Mouse (Mus musculus) B cell, adult 67 days (primary cell): Measurements from ENCODE around the gene Guk1. TPM values are rescaled to one million over a fixed set of nuclear protein-coding genes. Genes with fewer than 3 reads are reported as not detected.

Experiments
- total RNA-seq, 2 experiments: library from RNA; stranded (reverse); gene quantifications; 4 replicates each; pipeline ENCODE4 v1.2.4; 2023

Guk1 gene
- total RNA-seq = 10 to 100 TPM; 30.7 to 37.2 TPM

DNA sequence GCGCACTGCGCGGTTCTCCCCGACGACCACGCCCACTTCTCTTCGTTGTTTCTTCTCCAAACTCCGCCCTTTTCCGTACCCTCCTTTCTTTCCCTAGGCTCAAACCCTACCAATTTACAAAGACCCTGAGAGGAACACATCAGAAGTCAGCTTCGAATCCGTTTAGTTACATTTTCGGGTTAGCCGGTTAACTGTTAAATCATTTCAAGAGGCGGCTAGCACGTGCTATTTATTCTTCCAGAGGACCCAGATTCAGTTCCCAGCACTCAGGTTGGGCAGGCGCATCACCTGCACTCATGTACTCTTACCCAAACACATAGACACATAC is at the start of gene Guk1:
Gene Guk1 (minus strand): TSS at position 154 of the 328 bp plus-strand sequence.

DNA sequence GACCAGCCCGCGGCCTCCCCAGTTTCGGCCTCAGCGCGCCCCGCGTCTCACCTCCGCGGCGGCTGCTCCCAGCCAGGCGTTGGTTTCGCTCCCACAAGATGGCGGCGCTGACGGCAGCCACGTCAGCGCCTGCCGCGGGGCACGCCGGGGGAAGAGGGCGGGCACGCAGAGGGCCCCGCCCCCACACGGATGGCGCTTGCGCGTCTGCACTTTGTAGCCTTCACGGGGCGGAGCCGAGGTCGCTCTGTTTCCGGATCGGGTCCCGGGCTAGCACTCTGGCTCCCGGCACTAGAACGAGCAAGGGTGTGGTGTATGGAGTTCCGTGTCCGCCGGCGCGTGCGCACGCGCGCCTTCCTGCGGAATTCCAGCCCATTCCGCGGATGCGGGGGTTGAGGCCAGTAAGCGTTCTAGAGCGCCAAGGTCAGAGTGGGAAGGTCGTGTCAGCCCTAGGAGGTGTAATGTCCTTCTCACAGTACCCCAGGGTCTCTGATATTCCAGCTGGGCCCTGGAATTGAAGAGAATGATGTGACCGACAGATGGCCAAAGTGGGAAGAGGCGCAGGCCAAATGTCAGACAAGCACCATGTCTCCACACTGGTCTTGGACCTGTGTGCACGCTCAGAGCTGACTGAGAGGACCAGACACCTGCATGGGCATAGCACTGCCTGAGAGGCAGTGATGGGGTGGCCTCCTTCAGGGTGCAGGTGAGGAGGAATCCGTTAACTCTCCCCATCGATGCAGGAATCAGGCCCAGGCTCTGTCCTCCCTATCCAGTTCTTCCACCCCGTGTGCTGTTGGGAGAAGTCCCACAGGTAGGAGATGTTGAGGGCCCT is 36.3 kb upstream of the Guk1 start, which contains the start of gene Arf1:
Gene Arf1 (minus strand): TSS at position 149 of the 832 bp plus-strand sequence.

DNA sequence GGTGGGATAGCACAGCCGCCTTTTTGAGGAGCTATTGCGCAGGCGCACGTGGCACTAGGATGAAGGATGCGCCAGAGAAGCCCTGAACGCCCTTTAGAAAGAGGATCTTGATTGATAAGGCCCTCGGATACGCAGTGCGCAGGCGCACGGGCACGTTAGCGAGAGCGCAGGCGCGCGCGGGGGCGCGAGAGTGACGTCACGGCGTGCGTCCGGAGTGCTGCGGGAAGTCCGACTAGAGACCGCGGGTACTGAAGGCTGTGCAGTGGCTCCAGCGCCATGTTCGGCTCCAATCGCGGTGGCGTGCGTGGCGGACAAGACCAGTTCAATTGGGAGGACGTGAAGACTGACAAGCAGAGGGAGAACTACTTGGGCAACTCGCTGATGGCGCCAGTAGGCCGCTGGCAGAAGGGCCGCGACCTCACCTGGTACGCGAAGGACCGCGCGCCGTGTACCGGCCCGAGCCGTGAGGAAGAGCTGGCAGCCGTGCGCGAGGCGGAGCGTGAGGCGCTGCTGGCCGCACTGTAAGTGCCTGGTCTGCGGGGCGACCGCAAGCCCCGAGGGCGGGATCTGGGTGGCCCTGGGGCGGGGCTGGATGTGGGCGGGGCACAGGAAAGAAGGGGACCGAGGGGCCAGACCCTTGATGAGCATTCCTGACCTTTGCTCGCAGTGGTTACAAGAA is 16.3 kb upstream of the Guk1 start, which contains the start of gene 2310033P09Rik:
Gene 2310033P09Rik (plus strand): TSS at position 169 of the 679 bp plus-strand sequence.

DNA sequence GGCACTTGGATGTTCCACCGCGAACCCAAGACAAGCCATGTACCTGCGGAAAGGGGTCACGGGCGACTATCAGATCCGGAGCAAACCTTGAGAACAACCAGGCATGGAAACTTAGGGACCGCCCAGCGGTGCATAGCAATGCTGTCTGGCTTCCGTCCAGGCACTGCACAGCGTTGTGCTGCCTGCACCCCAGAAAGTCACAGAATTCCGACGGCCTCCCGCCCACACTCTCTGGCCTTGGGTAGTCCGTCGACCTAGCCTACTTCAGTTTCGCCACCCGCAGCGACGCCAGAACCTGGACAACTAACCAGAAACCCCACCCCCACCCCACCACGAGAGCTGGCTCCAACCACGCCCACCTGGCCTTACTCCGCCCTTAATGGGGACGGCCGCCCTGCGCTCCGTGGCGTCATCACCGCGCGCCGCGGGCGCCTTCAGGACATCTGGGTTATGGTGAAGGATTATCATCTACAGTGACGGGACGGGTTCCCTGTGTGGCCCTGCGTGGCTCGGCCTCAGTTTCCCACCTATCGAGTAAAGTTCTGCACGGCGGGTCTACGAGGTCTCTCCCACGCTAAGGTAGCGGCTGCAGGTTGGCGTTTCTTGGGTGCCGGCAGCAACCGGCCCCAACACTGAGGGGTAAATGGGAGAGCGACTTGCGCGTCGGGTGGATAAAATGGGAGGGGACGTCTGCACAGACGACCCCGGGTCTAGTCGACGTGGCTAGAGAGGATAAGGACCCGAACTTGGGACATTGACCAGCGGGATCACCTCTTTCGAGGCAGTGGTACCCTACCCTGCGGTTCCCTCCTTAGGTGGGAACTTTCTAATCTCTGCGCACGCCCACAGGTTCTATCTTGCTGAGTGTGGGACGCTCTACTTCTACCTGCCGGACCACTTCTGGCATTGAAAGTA is 10.3 kb upstream of the Guk1 start, which contains the start of gene Mrpl55:
Gene Mrpl55 (plus strand): TSS at position 406 of the 915 bp plus-strand sequence.

DNA sequence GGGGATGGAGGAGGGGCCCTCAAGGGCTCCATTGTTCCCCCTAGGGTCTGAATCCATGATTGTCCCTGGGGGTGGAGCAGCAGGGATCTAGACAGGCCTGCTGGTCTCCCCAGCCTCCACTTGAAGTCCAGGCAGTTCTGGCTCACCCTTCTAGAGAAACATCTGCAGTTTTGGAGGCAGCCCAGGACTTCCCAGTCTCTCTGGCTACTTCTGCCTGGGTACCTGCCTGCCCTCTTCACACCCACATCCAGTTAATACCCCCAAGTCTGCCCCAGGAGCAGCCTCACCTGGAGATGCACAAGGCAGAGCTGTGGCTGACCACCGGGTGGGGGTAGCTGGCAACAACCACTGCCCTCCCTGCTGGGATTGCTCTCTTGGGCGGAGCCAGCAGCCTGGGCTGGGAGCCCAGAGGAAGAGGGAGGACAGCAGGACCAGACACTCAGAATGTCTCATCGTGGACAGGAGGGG is 9.1 kb downstream of the Guk1 start, which contains the start of gene Gjc2:
Gene Gjc2 (minus strand): TSS at position 350 of the 468 bp plus-strand sequence.

DNA sequence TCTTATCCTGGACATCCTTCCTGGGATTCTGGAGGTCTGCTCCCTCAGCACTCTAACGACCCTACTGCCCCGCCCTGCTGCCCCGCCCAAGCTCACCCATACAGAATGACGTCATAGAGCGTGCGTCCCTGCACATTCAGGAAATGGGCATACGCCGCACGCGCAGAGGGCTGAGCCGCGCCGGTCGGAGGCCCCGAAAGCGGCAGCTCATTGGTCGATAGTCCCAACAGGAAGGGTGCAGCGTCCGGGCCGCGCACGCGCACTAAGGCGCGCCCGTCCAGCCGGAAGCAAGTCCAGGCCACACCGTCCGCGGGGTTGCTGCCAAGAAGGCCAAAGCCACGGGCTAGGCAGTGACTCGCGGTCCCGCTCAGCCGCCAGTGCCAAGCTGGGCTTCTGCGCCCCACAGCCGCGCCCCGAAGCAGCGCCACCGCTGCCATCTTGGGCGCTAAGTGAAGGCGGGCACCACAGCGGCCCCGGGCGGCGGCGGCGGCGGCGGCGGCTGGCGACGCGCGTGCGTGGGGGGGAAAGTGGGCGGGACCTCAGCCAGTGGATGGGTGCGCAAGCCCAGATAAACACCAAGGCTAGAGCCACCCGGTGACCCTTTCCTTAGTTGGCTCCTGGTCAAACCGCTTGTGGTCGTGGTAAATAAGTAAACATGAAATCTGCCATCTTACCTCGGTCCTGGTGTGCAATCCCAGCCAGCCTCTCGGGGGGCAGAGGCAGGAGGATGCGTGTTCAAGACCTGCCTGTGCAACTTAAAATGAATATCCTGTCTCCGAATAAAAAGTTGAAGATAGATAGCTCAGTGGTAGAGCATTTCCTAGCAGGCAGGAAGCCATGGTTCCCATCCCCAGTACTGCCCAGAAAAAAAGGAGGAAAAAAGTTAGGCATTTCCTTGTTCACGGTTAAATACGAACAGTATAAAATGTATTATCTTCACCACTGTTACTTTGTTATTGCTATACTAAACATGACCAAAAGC is 28.5 kb downstream of the Guk1 start, which contains the start of gene Iba57:
Gene Iba57 (minus strand): TSS at position 485 of the 982 bp plus-strand sequence.

DNA sequence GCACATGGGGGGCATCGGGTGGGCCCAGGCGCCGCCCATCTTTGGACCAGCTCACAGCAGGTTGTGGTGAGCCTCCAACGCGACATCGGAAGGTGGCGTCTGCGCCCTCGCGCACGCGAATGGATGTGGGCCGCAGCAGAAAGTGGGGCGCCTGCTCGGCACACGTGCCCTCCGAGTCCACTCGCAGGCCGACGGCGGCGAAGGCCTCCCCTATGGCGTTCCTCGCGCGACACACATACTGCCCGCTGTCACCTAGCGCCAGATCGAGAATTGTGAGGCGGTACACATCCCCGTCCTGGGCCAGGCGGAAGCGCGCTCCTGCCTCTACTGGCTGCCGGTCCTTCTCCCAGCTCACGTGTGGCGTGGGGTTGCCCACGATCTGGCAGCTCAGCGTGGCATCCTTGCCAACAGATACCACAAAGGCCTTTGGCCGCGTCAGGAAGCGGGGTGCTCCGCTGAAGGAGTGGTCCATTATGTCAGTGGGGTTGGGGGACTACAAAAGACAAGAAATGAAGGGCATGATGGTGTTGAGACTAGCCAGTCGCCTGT is 56.0 kb downstream of the Guk1 start, which contains the start of gene Obscn:
Gene Obscn (minus strand): TSS at position 499 of the 549 bp plus-strand sequence.

Other genes with a start within 250 kb of the Guk1 start
- 10 to 100 TPM; 15.2 to 21.8 TPM for gene Hist3h2ba, start 243.3 kb downstream of the Guk1 start, total RNA-seq
- gene Hist3h2a, start 237.5 kb downstream of the Guk1 start, total RNA-seq = 10 to 100 TPM; 60.7 to 79.3 TPM
- gene Trim17, start 237.5 kb downstream of the Guk1 start, total RNA-seq = under 1 TPM; 0.21 to 0.35 TPM
- gene Trim11, start 214.1 kb downstream of the Guk1 start, total RNA-seq = 100 to 1,000 TPM; 115 to 117 TPM
- 1 to 10 TPM in 1 of 2 experiments, under 1 TPM in 1; 0.65 to 1.0 TPM for gene Obscn, start 55.8 kb downstream of the Guk1 start, total RNA-seq
- gene Iba57, start 28.5 kb downstream of the Guk1 start, total RNA-seq = 10 to 100 TPM; 22.4 to 31.7 TPM
- gene Gjc2, start 9.0 kb downstream of the Guk1 start, total RNA-seq = not detected
- gene Mrpl55, start 10.3 kb upstream of the Guk1 start, total RNA-seq = 10 to 100 TPM; 16.5 to 18.9 TPM
- gene 2310033P09Rik, start 16.1 kb upstream of the Guk1 start, total RNA-seq = 10 to 100 TPM; 29.3 to 32.6 TPM
- gene Arf1, start 36.1 kb upstream of the Guk1 start, total RNA-seq = 100 to 1,000 TPM; 225 to 239 TPM
- not detected for gene Wnt3a, start 98.5 kb upstream of the Guk1 start, total RNA-seq
- gene Wnt9a, start 114.7 kb upstream of the Guk1 start, total RNA-seq = not detected
- not detected for gene Prss38, start 183.4 kb upstream of the Guk1 start, total RNA-seq